Mouse (Mus musculus): ENCODE data around the gene Hs3st4. TPM values are rescaled to one million over a fixed set of nuclear protein-coding genes. Genes with fewer than 3 reads are reported as not detected.

Hs3st4 gene
- polyA plus RNA-seq, 1 experiment from 2014 or later, result 0.18 TPM

GRCm38 (mm10) chr7:124220556-124220955 is 237.9 kb downstream of the Hs3st4 start:
- WGBS, result 70% methylated on average over 10 of the region's 10 CpGs
- DNase-seq (ENCODE audit: low spot score) (no peak), ATAC-seq (ENCODE audit: low read depth) (no peak)
- H3K4me1 ChIP-seq (ENCODE audit: control insufficient read depth, insufficient read depth, low read length), result no peaks in the 10 kb centered on the region
- H3K9ac ChIP-seq (ENCODE audit: low read depth, low read length), result no peak overlapping the region
- no peak overlapping the region for H3K27ac ChIP-seq (replicated peaks; ENCODE audit: low read depth, low read length)
- no peaks in the 10 kb centered on the region for H3K27me3 ChIP-seq (replicated peaks; ENCODE audit: control insufficient read depth, insufficient read depth, low read length)
- no peaks in the 10 kb centered on the region for H3K9me3 ChIP-seq (ENCODE audit: control insufficient read depth, low read length)
- no peak overlapping the region for H3K4me3 ChIP-seq (ENCODE audit: low read depth, low read length)
- no peaks in the 10 kb centered on the region for H3K36me3 ChIP-seq (ENCODE audit: control insufficient read depth, insufficient read depth, low read length)
- H3K4me2 ChIP-seq (ENCODE audit: low read depth, low read length), result no peak overlapping the region

- Histone ChIP-seq H3K9ac (ENCODE audit: low read depth, low read length) (no peak overlapping the region), H3K36me3 (ENCODE audit: control insufficient read depth, insufficient read depth, low read length) (no peaks in the 10 kb centered on the region), H3K27ac (replicated peaks; ENCODE audit: low read depth, low read length) (no peak overlapping the region), H3K4me3 (ENCODE audit: low read depth, low read length) (no peak overlapping the region), H3K4me1 (ENCODE audit: control insufficient read depth, insufficient read depth, low read length) (no peaks in the 10 kb centered on the region), H3K27me3 (replicated peaks; ENCODE audit: control insufficient read depth, insufficient read depth, low read length) (no peaks in the 10 kb centered on the region), H3K4me2 (ENCODE audit: low read depth, low read length) (no peak overlapping the region), H3K9me3 (ENCODE audit: control insufficient read depth, low read length) (no peaks in the 10 kb centered on the region)
- DNase-seq (ENCODE audit: low spot score) (no peak), ATAC-seq (ENCODE audit: low read depth) (no peak)
- 85% methylated on average over 4 of the region's 4 CpGs for WGBS
Observed at GRCm38 (mm10) chr7:124237896-124238670, 255.4 kb downstream of the Hs3st4 start.

GRCm38 (mm10) chr7:124239903-124240647 is 257.4 kb downstream of the Hs3st4 start:
- DNase-seq (ENCODE audit: low spot score) (no peak), ATAC-seq (ENCODE audit: low read depth) (no peak)
- Histone ChIP-seq H3K4me3 (ENCODE audit: low read depth, low read length) (no peak overlapping the region), H3K36me3 (ENCODE audit: control insufficient read depth, insufficient read depth, low read length) (no peaks in the 10 kb centered on the region), H3K9me3 (ENCODE audit: control insufficient read depth, low read length) (no peaks in the 10 kb centered on the region), H3K4me1 (ENCODE audit: control insufficient read depth, insufficient read depth, low read length) (no peaks in the 10 kb centered on the region), H3K27me3 (replicated peaks; ENCODE audit: control insufficient read depth, insufficient read depth, low read length) (no peaks in the 10 kb centered on the region), H3K27ac (replicated peaks; ENCODE audit: low read depth, low read length) (no peak overlapping the region), H3K4me2 (ENCODE audit: low read depth, low read length) (no peak overlapping the region), H3K9ac (ENCODE audit: low read depth, low read length) (no peak overlapping the region)
- WGBS, result 36% methylated on average over 7 of the region's 7 CpGs

GRCm38 (mm10) chr7:124249838-124250237 is 267.2 kb downstream of the Hs3st4 start:
- WGBS, result 63% methylated on average over 3 of the region's 3 CpGs
- no peaks in the 10 kb centered on the region for H3K27me3 ChIP-seq (replicated peaks; ENCODE audit: control insufficient read depth, insufficient read depth, low read length)
- no peaks in the 10 kb centered on the region for H3K9me3 ChIP-seq (ENCODE audit: control insufficient read depth, low read length)
- H3K4me3 ChIP-seq (ENCODE audit: low read depth, low read length), result no peak overlapping the region
- no peaks in the 10 kb centered on the region for H3K4me1 ChIP-seq (ENCODE audit: control insufficient read depth, insufficient read depth, low read length)
- ATAC-seq (ENCODE audit: low read depth) (no peak), DNase-seq (ENCODE audit: low spot score) (no peak)
- no peak overlapping the region for H3K27ac ChIP-seq (replicated peaks; ENCODE audit: low read depth, low read length)
- no peak overlapping the region for H3K4me2 ChIP-seq (ENCODE audit: low read depth, low read length)
- H3K36me3 ChIP-seq (ENCODE audit: control insufficient read depth, insufficient read depth, low read length), result no peaks in the 10 kb centered on the region
- no peak overlapping the region for H3K9ac ChIP-seq (ENCODE audit: low read depth, low read length)

GRCm38 (mm10) chr7:124250566-124250965 is 267.9 kb downstream of the Hs3st4 start:
- WGBS, result 71% methylated on average over 1 of the region's 1 CpGs
- ATAC-seq (ENCODE audit: low read depth), result no peak

GRCm38 (mm10) chr7:124258419-124258818 is 275.8 kb downstream of the Hs3st4 start:
- 71% methylated on average over 3 of the region's 3 CpGs for WGBS
- peak; percentile 16 for DNase-seq (ENCODE audit: low spot score)
- H3K9ac ChIP-seq (ENCODE audit: low read depth, low read length), result no peak overlapping the region
- H3K9me3 ChIP-seq (ENCODE audit: control insufficient read depth, low read length), result no peaks in the 10 kb centered on the region
- no peaks in the 10 kb centered on the region for H3K4me1 ChIP-seq (ENCODE audit: control insufficient read depth, insufficient read depth, low read length)
- no peak overlapping the region for H3K4me2 ChIP-seq (ENCODE audit: low read depth, low read length)
- no peak for ATAC-seq (ENCODE audit: low read depth)
- H3K27ac ChIP-seq (replicated peaks; ENCODE audit: low read depth, low read length), result no peak overlapping the region
- H3K36me3 ChIP-seq (ENCODE audit: control insufficient read depth, insufficient read depth, low read length), result no peaks in the 10 kb centered on the region
- H3K27me3 ChIP-seq (replicated peaks; ENCODE audit: control insufficient read depth, insufficient read depth, low read length), result no peaks in the 10 kb centered on the region
- no peak overlapping the region for H3K4me3 ChIP-seq (ENCODE audit: low read depth, low read length)

More at GRCm38 (mm10) chr7:124250566-124250965, 267.9 kb downstream of the Hs3st4 start:
- no peak overlapping the region for H3K27ac ChIP-seq (replicated peaks; ENCODE audit: low read depth, low read length)
- no peaks in the 10 kb centered on the region for H3K9me3 ChIP-seq (ENCODE audit: control insufficient read depth, low read length)
- H3K4me1 ChIP-seq (ENCODE audit: control insufficient read depth, insufficient read depth, low read length), result no peaks in the 10 kb centered on the region
- no peak for DNase-seq (ENCODE audit: low spot score)
- H3K4me3 ChIP-seq (ENCODE audit: low read depth, low read length), result no peak overlapping the region
- H3K9ac ChIP-seq (ENCODE audit: low read depth, low read length), result no peak overlapping the region
- H3K36me3 ChIP-seq (ENCODE audit: control insufficient read depth, insufficient read depth, low read length), result no peaks in the 10 kb centered on the region
- H3K4me2 ChIP-seq (ENCODE audit: low read depth, low read length), result no peak overlapping the region
- H3K27me3 ChIP-seq (replicated peaks; ENCODE audit: control insufficient read depth, insufficient read depth, low read length), result no peaks in the 10 kb centered on the region

GRCm38 (mm10) chr7:124270734-124271133 is 288.1 kb downstream of the Hs3st4 start:
- DNase-seq (ENCODE audit: low spot score), result peak; percentile 33
- no peak overlapping the region for H3K4me2 ChIP-seq (ENCODE audit: low read depth, low read length)

GRCm38 (mm10) chr7:124289873-124290272 is 307.2 kb downstream of the Hs3st4 start:
- ATAC-seq (ENCODE audit: low read depth), result no peak
- Histone ChIP-seq H3K27ac (replicated peaks; ENCODE audit: low read depth, low read length) (no peak overlapping the region), H3K36me3 (ENCODE audit: control insufficient read depth, insufficient read depth, low read length) (no peaks in the 10 kb centered on the region), H3K9ac (ENCODE audit: low read depth, low read length) (no peak overlapping the region), H3K4me3 (ENCODE audit: low read depth, low read length) (no peak overlapping the region), H3K27me3 (replicated peaks; ENCODE audit: control insufficient read depth, insufficient read depth, low read length) (no peaks in the 10 kb centered on the region), H3K4me1 (ENCODE audit: control insufficient read depth, insufficient read depth, low read length) (no peaks in the 10 kb centered on the region), H3K9me3 (ENCODE audit: control insufficient read depth, low read length) (no peaks in the 10 kb centered on the region), H3K4me2 (ENCODE audit: low read depth, low read length) (no peak overlapping the region)
- 81% methylated on average over 6 of the region's 6 CpGs for WGBS
- DNase-seq (ENCODE audit: low spot score), result no peak

More at GRCm38 (mm10) chr7:124270734-124271133, 288.1 kb downstream of the Hs3st4 start:
- ATAC-seq (ENCODE audit: low read depth), result 0 out of 2 replicates have a peak, but pooled peaks have one; percentile 26
- Histone ChIP-seq H3K27ac (replicated peaks; ENCODE audit: low read depth, low read length) (no peak overlapping the region), H3K4me1 (ENCODE audit: control insufficient read depth, insufficient read depth, low read length) (no peaks in the 10 kb centered on the region), H3K27me3 (replicated peaks; ENCODE audit: control insufficient read depth, insufficient read depth, low read length) (no peaks in the 10 kb centered on the region), H3K36me3 (ENCODE audit: control insufficient read depth, insufficient read depth, low read length) (no peaks in the 10 kb centered on the region), H3K4me3 (ENCODE audit: low read depth, low read length) (no peak overlapping the region), H3K9me3 (ENCODE audit: control insufficient read depth, low read length) (no peaks in the 10 kb centered on the region), H3K9ac (ENCODE audit: low read depth, low read length) (no peak overlapping the region)

All from embryonic facial prominence, embryonic 14.5 days (tissue).